Mouse (Mus musculus) intestine, postnatal 0 days (tissue): ENCODE data around the gene Tgfb2. TPM values are rescaled to one million over a fixed set of nuclear protein-coding genes. Genes with fewer than 3 reads are reported as not detected.

Experiments used
- ATAC-seq: fragments of 200-750 bp; cut with Nextera tagmentation; 2 replicates; pipeline ENCODE4 v1.8.0; 2017; ENCODE audit warnings: mild to moderate bottlenecking, moderate TSS enrichment, moderate library complexity
- H3K27ac ChIP-seq: fragments of 300-500 bp; sonication (generic); 2 replicates; pipeline ENCODE4 v1.5.1; 2014; ENCODE audit warnings: mild to moderate bottlenecking, low read depth, low read length, moderate library complexity
- H3K27me3 ChIP-seq: fragments of 300-500 bp; sonication (generic); replicated peaks from 2 replicates; pipeline ENCODE4 v1.6.1; 2014; ENCODE audit warnings: low read length, mixed read lengths; ENCODE audit not compliant: control insufficient read depth, insufficient read depth
- H3K36me3 ChIP-seq: fragments of 300-500 bp; sonication (generic); 2 replicates; pipeline ENCODE4 v1.6.1; 2014; ENCODE audit warnings: mild to moderate bottlenecking, moderate library complexity; ENCODE audit not compliant: control insufficient read depth, insufficient read depth
- H3K4me1 ChIP-seq: fragments of 300-500 bp; sonication (generic); replicated peaks from 2 replicates; pipeline ENCODE4 v1.6.1; 2014; ENCODE audit warnings: antibody characterized with exemption, low read length, mixed read lengths; ENCODE audit not compliant: control insufficient read depth, insufficient read depth
- H3K4me2 ChIP-seq: fragments of 300-500 bp; sonication (generic); replicated peaks from 2 replicates; pipeline ENCODE4 v1.6.1; 2014; ENCODE audit warnings: low read depth, mild to moderate bottlenecking, moderate library complexity
- H3K4me3 ChIP-seq: fragments of 300-500 bp; sonication (generic); 2 replicates; pipeline ENCODE4 v1.5.1; 2014; ENCODE audit warnings: low read depth, low read length
- H3K9ac ChIP-seq: fragments of 300-500 bp; sonication (generic); 2 replicates; pipeline ENCODE4 v1.6.1; 2014; ENCODE audit warnings: mild to moderate bottlenecking, low read depth, low read length
- H3K9me3 ChIP-seq: fragments of 300-500 bp; sonication (generic); 2 replicates; pipeline ENCODE4 v1.6.1; 2016; ENCODE audit warnings: mixed run types; ENCODE audit not compliant: control insufficient read depth
- CTCF ChIP-seq: sonication (generic); IDR thresholded peaks from 2 replicates; pipeline ENCODE4 v1.5.1; 2016; ENCODE audit warnings: low read depth, mild to moderate bottlenecking, control low read depth, antibody characterized with exemption, moderate library complexity
- WGBS: fragments of 180-500 bp; shearing (Covaris S2); extraction: QIAGEN DNeasy Blood & Tissue Kit; methylation state at CpG from one replicate; pipeline ENCODE4 v1.1.7; 2014; 5-methylcytosine and 5-hydroxymethylcytosine counted together
- polyA plus RNA-seq: library from polyadenylated mRNA; unstranded; fragments of >200 nt; fragmentation: Nextera tagmentation; extraction: Ambion mirVana; gene quantifications from 2 replicates; pipeline ENCODE4 v1.2.1, GENCODE M21; 2015

Gene Tgfb2
- polyA plus RNA-seq, 1 experiment from 2014 or later = 7.1 TPM

DNA sequence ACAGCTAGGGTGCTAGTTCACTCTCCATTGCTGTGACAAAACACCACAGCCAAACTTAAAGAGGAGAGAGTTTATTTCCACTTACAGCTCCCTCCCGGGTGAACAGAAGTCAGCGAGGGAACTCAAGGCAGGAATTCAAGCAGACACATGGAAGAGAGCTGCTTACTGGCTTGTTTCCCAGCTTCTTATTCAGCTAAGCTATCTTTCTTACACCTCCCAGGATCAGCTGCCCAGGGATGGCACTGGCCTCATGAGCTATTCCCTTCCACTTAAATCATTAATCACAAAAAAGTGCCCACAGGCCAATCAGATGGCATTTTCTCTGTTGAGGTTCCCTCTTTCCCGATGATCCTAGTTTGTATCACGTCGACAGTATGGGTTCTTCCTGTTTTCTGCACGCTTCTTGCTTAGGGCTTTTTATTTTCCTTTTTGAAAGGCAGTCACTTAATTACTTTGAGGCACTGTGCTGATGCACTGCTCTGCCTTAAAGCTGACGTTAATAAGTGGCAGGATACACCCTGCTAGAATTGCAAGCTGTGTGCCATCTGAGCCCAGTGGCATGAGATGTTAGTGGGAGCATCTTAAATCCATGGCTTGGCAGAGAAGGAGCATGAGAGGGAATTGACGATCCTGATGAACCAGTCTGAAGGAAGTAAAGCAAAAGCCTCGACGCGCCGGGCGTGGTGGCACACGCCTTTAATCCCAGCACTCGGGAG, 44.4 kb downstream of the Tgfb2 start:
- no peak overlapping the region for H3K27ac ChIP-seq
- H3K4me2 ChIP-seq = no peak overlapping the region
- no peak for TF ChIP-seq CTCF
- ATAC-seq = no peak
- no peak overlapping the region for H3K4me3 ChIP-seq
- no peak overlapping the region for H3K9ac ChIP-seq
- H3K27me3 ChIP-seq = no peaks in the 10 kb centered on the region
- H3K4me1 ChIP-seq = peaks cover 4% of the 10 kb centered on the region
- 84% methylated on average over 15 of the region's 15 CpGs for WGBS
- H3K36me3 ChIP-seq = no peaks in the 10 kb centered on the region
- no peaks in the 10 kb centered on the region for H3K9me3 ChIP-seq

DNA sequence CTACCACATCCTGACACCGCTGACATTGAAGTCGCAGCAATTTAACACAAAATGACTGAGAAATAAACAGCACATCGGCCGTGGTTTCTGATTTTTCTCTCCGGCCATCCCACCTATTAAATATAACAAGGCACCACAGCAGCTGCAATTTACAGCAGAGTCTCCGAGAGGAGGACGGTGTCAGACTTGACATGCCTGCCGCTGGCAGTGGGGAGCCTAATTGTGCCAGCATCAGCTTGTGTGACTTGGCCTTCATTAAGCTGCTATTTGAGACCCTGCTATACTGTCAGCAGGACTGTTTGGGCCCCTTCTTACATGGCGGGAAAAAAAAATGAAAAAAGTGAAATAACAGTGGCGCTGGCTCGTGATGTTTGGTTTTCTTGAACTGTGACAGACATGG, 47.0 kb downstream of the Tgfb2 start:
- 88% methylated on average over 11 of the region's 11 CpGs for WGBS
- Histone ChIP-seq H3K4me3 (no peak overlapping the region), H3K27me3 (no peaks in the 10 kb centered on the region), H3K27ac (no peak overlapping the region), H3K4me2 (no peak overlapping the region), H3K36me3 (no peaks in the 10 kb centered on the region), H3K4me1 (peaks cover 4% of the 10 kb centered on the region), H3K9me3 (no peaks in the 10 kb centered on the region), H3K9ac (no peak overlapping the region)
- no peak for TF ChIP-seq CTCF
- no peak for ATAC-seq

DNA sequence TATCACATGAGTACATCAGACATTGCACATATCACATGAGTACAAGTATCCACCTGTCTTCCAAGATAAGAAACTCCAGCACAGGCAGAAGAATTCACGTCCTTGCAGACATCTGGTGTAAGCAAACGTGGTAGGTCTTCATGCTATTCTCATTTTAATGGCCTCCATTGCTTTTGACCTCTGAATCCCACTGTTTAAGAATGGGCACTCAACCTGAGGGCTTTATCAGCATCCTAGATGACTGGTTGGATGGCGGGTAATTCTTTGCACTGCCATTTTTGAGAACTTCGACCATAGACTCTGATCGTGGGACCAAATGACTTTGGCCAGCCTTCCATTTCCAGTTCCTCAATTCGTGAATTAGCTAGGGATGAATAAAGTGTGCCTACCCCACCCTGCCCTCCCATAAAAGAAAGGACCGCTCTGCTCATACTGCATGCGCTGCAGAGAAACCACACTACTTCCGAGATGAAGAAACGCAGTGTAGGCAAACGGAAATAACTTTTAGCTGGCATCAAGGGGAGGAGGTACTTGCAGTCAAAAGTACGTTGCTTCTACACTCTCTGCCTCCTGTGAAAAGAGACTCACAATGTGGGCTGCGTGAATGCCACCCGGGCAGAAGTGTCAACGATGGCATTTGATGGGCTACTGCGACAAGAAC, 48.1 kb downstream of the Tgfb2 start:
- no peak overlapping the region for H3K27ac ChIP-seq
- H3K27me3 ChIP-seq = no peaks in the 10 kb centered on the region
- no peak for ATAC-seq

DNA sequence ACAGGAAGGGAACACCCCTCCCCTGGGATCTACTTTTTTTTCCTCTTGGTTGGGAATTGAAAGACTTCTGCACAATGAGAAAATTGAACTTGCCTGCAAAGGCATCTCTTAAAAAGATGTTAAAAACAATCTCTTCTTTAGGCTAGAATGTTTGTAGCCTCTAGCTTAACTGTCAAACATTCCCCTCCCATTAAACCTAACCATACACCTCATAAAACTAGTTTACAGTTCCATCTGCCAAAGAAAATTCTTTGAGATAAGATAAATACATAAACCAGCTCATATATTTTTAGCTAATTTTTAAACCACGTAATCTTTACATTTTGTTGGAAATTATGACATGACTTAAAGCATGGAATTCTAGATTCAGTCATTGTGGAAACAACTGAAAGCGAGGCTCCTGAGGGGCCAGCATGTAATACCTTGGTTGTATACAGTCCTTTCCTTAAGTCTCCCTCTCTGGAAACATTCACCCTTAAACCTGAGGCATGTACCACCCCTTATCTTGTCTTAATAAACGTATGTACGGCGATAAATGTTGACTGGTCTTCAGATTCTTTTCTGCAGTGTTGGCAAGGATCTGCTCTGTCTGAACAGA, 49.0 kb downstream of the Tgfb2 start:
- H3K4me2 ChIP-seq = no peak overlapping the region
- no peak overlapping the region for H3K4me3 ChIP-seq
- H3K4me1 ChIP-seq = peaks cover 4% of the 10 kb centered on the region
- no peaks in the 10 kb centered on the region for H3K27me3 ChIP-seq
- no peak overlapping the region for H3K27ac ChIP-seq
- no peak for ATAC-seq
- WGBS = 34% methylated on average over 5 of the region's 5 CpGs
- no peaks in the 10 kb centered on the region for H3K36me3 ChIP-seq
- H3K9ac ChIP-seq = no peak overlapping the region
- no peak for TF ChIP-seq CTCF
- H3K9me3 ChIP-seq = no peaks in the 10 kb centered on the region

More for the DNA sequence above, 48.1 kb downstream of the Tgfb2 start:
- Histone ChIP-seq H3K4me3 (no peak overlapping the region), H3K36me3 (no peaks in the 10 kb centered on the region), H3K4me2 (no peak overlapping the region), H3K9ac (no peak overlapping the region), H3K9me3 (no peaks in the 10 kb centered on the region), H3K4me1 (peaks cover 4% of the 10 kb centered on the region)
- no peak for TF ChIP-seq CTCF
- 81% methylated on average over 16 of the region's 16 CpGs for WGBS

DNA sequence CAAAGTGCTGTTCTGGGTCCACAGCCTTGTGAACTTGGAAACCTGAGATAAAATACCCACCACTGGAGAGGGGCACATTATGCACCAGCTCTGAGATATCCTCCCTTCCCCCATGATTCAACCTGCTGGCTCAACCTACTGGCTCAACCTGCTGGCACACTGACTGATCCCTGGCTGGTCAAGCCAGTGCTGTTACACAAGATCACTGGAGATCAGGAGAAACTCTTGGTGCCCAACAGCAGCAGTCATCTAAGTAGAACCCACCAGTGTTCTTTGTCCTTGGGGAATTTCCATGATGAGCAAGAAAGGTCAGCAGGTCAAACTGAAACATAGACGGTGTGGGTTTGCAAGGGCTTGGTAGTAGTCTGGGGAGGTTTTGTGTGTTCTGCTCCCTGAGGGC, 49.6 kb downstream of the Tgfb2 start:
- Histone ChIP-seq H3K9ac (no peak overlapping the region), H3K4me2 (no peak overlapping the region), H3K27ac (no peak overlapping the region), H3K27me3 (no peaks in the 10 kb centered on the region), H3K36me3 (no peaks in the 10 kb centered on the region), H3K4me1 (peaks cover 4% of the 10 kb centered on the region), H3K4me3 (no peak overlapping the region), H3K9me3 (no peaks in the 10 kb centered on the region)
- ATAC-seq = no peak
- WGBS = 40% methylated on average over 1 of the region's 1 CpGs
- TF ChIP-seq CTCF = no peak

DNA sequence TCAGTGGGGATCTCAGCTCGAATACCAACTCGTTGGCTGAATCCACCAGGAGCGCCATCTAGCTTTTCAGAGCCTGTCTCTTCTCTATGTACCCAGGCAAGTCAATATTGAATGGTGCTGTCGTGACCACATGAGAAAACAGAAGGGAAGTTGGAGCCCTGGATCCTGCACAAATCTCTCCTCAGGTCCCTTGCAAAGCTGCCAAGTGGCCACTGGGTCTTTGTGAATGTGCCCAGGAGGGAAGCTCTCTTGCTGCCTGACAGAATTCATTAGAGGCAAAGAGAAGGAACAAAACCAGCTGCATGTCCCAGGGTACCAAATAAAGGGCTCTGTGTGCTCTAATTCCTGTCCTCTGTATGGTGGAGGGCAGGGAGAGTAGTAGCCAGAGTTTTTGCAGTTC, 50.7 kb downstream of the Tgfb2 start:
- Histone ChIP-seq H3K36me3 (no peaks in the 10 kb centered on the region), H3K4me1 (peaks cover 4% of the 10 kb centered on the region), H3K27me3 (no peaks in the 10 kb centered on the region), H3K4me3 (no peak overlapping the region), H3K9me3 (no peaks in the 10 kb centered on the region), H3K27ac (no peak overlapping the region), H3K4me2 (no peak overlapping the region), H3K9ac (no peak overlapping the region)
- no peak for TF ChIP-seq CTCF
- no peak for ATAC-seq
- 86% methylated on average over 4 of the region's 4 CpGs for WGBS
